In genomic region chr7:110078168-110078567, GRCm38 (mm10) we compare ENCODE assay signal across 23 mouse cellular contexts. TPM values are rescaled to one million over a fixed set of nuclear protein-coding genes. Genes with fewer than 3 reads are reported as not detected.
DNase-seq lines count a peak whose midpoint lies in the region; ATAC-seq and TF ChIP-seq lines count a peak whose summit lies in the region.
"Had no signal": no experiment of that assay in that cellular context is flagged by ENCODE, and none has a peak within 500 bp of the region (broad histone marks: within the 10 kb centered on the region; RNA-seq: fewer than 3 reads in every experiment).

No protein-coding gene starts in this region.

- 0 out of 2 replicates have a peak overlapping the region, but pooled peaks have one; percentile 13 for H3K9ac ChIP-seq in limb, embryonic 13.5 days
- H3K9ac ChIP-seq in stomach, postnatal 0 days (ENCODE audit: low read length), result no peak overlapping the region
- H3K9ac ChIP-seq: forebrain, embryonic 13.5 days; forebrain, postnatal 0 days; hindbrain, embryonic 12.5 days; hindbrain, embryonic 15.5 days had no signal

- no peak for TF ChIP-seq EP300 in stomach, postnatal 0 days (optimal IDR thresholded peaks at IDR 0.05)

- TF ChIP-seq CTCF in stomach, postnatal 0 days (IDR thresholded peaks at IDR 0.05; ENCODE audit: low read depth), result no peak

- no peak overlapping the region for H3K4me3 ChIP-seq in limb, embryonic 13.5 days
- H3K4me3 ChIP-seq in limb, embryonic 10.5 days, result no peak overlapping the region
- H3K4me3 ChIP-seq in myocyte, result no peak overlapping the region
- H3K4me3 ChIP-seq in stomach, postnatal 0 days (ENCODE audit: low read depth, low read length), result no peak overlapping the region
- H3K4me3 ChIP-seq: forebrain, embryonic 10.5 days; forebrain, embryonic 13.5 days; heart, adult 2 months; hindbrain, embryonic 12.5 days; hindbrain, embryonic 15.5 days had no signal

- 89% methylated on average over 5 of the region's 5 CpGs for WGBS in limb, embryonic 13.5 days
- 90% methylated on average over 5 of the region's 5 CpGs for WGBS in limb, embryonic 10.5 days
- 91% methylated on average over 5 of the region's 5 CpGs for WGBS in stomach, postnatal 0 days

- peaks cover 94% of the 10 kb centered on the region for H3K36me3 ChIP-seq in limb, embryonic 13.5 days
- peaks cover 99% of the 10 kb centered on the region for H3K36me3 ChIP-seq in limb, embryonic 10.5 days
- H3K36me3 ChIP-seq in myocyte (ENCODE audit: control insufficient read depth, insufficient read depth), result peaks cover 34% of the 10 kb centered on the region
- peaks cover 18% of the 10 kb centered on the region for H3K36me3 ChIP-seq in stomach, postnatal 0 days (ENCODE audit: control insufficient read depth, insufficient read depth, low read length)

- no peak overlapping the region for H3K27ac ChIP-seq in limb, embryonic 13.5 days
- no peak overlapping the region for H3K27ac ChIP-seq in limb, embryonic 10.5 days
- no peak overlapping the region for H3K27ac ChIP-seq in stomach, postnatal 0 days (replicated peaks)
- H3K27ac ChIP-seq: forebrain, embryonic 10.5 days; forebrain, embryonic 13.5 days; heart, adult 2 months; hindbrain, embryonic 12.5 days; hindbrain, embryonic 15.5 days had no signal

- no peak for TF ChIP-seq POLR2A in myocyte (IDR thresholded peaks at IDR 0.05; ENCODE audit: insufficient read length, low read depth)

- no peaks in the 10 kb centered on the region for H3K79me2 ChIP-seq in myocyte (ENCODE audit: control insufficient read depth, insufficient read depth)

- no peaks in the 10 kb centered on the region for H3K4me1 ChIP-seq in limb, embryonic 13.5 days
- H3K4me1 ChIP-seq in limb, embryonic 10.5 days, result no peaks in the 10 kb centered on the region
- no peaks in the 10 kb centered on the region for H3K4me1 ChIP-seq in stomach, postnatal 0 days (replicated peaks; ENCODE audit: control insufficient read depth, insufficient read depth)
- H3K4me1 ChIP-seq: forebrain, embryonic 10.5 days; forebrain, embryonic 13.5 days; hindbrain, embryonic 12.5 days; hindbrain, embryonic 15.5 days had no signal

- ATAC-seq in limb, embryonic 13.5 days (ENCODE audit: low FRiP score, low read depth), result no peak
- peak; percentile 59 for ATAC-seq in stomach, postnatal 0 days (ENCODE audit: low FRiP score, low TSS enrichment)
- ATAC-seq: activated CD4-positive, CD25-positive, alpha-beta regulatory T cell, adult 4 months; CD4-positive, CD25-positive, alpha-beta regulatory T cell, adult 4 months; forebrain, embryonic 13.5 days; forebrain, postnatal 0 days; intestine, postnatal 0 days had no signal

- no peaks in the 10 kb centered on the region for H3K27me3 ChIP-seq in limb, embryonic 13.5 days
- H3K27me3 ChIP-seq in limb, embryonic 10.5 days (ENCODE audit: low read depth, poor library complexity, severe bottlenecking), result no peaks in the 10 kb centered on the region
- H3K27me3 ChIP-seq in myocyte (ENCODE audit: control insufficient read depth, insufficient read depth, insufficient read length), result no peaks in the 10 kb centered on the region
- H3K27me3 ChIP-seq in stomach, postnatal 0 days (ENCODE audit: control insufficient read depth, insufficient read depth, low read length), result no peaks in the 10 kb centered on the region
- H3K27me3 ChIP-seq: forebrain, embryonic 13.5 days; hindbrain, embryonic 12.5 days; hindbrain, embryonic 15.5 days had no signal

- H3K4me2 ChIP-seq in limb, embryonic 13.5 days (replicated peaks), result no peak overlapping the region
- H3K4me2 ChIP-seq in myocyte (ENCODE audit: low read depth), result no peak overlapping the region
- no peak overlapping the region for H3K4me2 ChIP-seq in stomach, postnatal 0 days (replicated peaks; ENCODE audit: low read depth)
- H3K4me2 ChIP-seq: forebrain, embryonic 13.5 days; heart, embryonic 11.5 days; hindbrain, embryonic 12.5 days; hindbrain, embryonic 15.5 days had no signal

- H3ac ChIP-seq in myocyte (ENCODE audit: control insufficient read depth, insufficient read length), result no peak overlapping the region

- no peaks in the 10 kb centered on the region for H3K9me3 ChIP-seq in limb, embryonic 13.5 days
- no peaks in the 10 kb centered on the region for H3K9me3 ChIP-seq in limb, embryonic 10.5 days (replicated peaks)
- no peaks in the 10 kb centered on the region for H3K9me3 ChIP-seq in stomach, postnatal 0 days (ENCODE audit: control insufficient read depth, low read length)
- H3K9me3 ChIP-seq: forebrain, embryonic 13.5 days; hindbrain, embryonic 12.5 days; hindbrain, embryonic 15.5 days had no signal

- DNase-seq in adrenal gland, adult (ENCODE audit: inconsistent age in 2 of 2, low spot score in 1 of 2), result peak; percentile 33 to 58
- no peak for DNase-seq in adrenal gland, postnatal 14 days
- no peak for DNase-seq in limb, embryonic 10.5 days (ENCODE audit: low spot score)
- no peak for DNase-seq in stomach, postnatal 0 days (ENCODE audit: low spot score)
- DNase-seq in heart, adult 9 months (ENCODE audit: low spot score in 2 of 2), result no peak
- no peak for DNase-seq in frontal cortex, postnatal 36 days (ENCODE audit: low spot score in 2 of 2)
- DNase-seq: B cell, adult 2 months; cerebellum, adult 11-12 months; cerebellum, adult 9-10 months; cerebellum, postnatal 14 days; forebrain, postnatal 0 days; gastrocnemius, postnatal 36 days; heart, adult 2 months had no signal

TF ChIP-seq in myocyte, 11 proteins besides CTCF, POLR2A, EP300 and RAD21:
- peak in 2 of 3 experiments; percentile 24 to 89 for TF ChIP-seq MYOG (IDR thresholded peaks at IDR 0.05; ENCODE audit: control insufficient read depth in 1 of 3, insufficient read depth in 1 of 3, insufficient read length in 2 of 3, low read depth in 2 of 3)
- TF ChIP-seq REST (IDR thresholded peaks at IDR 0.05; ENCODE audit: insufficient read depth, insufficient read length), result no peak
- TF ChIP-seq MYOD1 (IDR thresholded peaks at IDR 0.05; ENCODE audit: control insufficient read depth in 1 of 3, insufficient read length in 2 of 3, low read depth in 2 of 3), result peak in 2 of 3 experiments; percentile 56 to 88

RNA-seq across cellular contexts. Expression of gene Zfp143, which starts 17.2 kb away (rescaled TPM):
- 10.9 and 15.4 TPM in 2 replicates for total RNA-seq in adrenal gland, postnatal 14 days (2021)
- 19.2 and 20.5 TPM in 2 replicates for polyA plus RNA-seq in limb, embryonic 13.5 days (2015; fragmentation: Nextera tagmentation; extraction: Ambion mirVana)
- polyA plus RNA-seq in limb, embryonic 10.5 days (2016; fragmentation: Nextera tagmentation; extraction: Ambion mirVana), result 23.8 and 27.5 TPM in 2 replicates
- polyA plus RNA-seq in myocyte (2012; fragmentation: generic; extraction: Trizol), result 6.4 TPM
- 6.0 and 6.4 TPM in 2 replicates for polyA plus RNA-seq in stomach, postnatal 0 days (2015; fragmentation: Nextera tagmentation; extraction: Ambion mirVana)

RNA-seq across cellular contexts. Expression of gene Wee1, which starts 43.7 kb away (rescaled TPM):
- 13.8 and 15.3 TPM in 2 replicates for total RNA-seq in adrenal gland, postnatal 14 days (2021)
- 22.6 and 22.8 TPM in 2 replicates for polyA plus RNA-seq in limb, embryonic 13.5 days (2015; fragmentation: Nextera tagmentation; extraction: Ambion mirVana)
- polyA plus RNA-seq in limb, embryonic 10.5 days (2016; fragmentation: Nextera tagmentation; extraction: Ambion mirVana), result 33.0 and 34.8 TPM in 2 replicates
- 4.6 TPM for polyA plus RNA-seq in myocyte (2012; fragmentation: generic; extraction: Trizol)
- 14.5 and 16.6 TPM in 2 replicates for polyA plus RNA-seq in stomach, postnatal 0 days (2015; fragmentation: Nextera tagmentation; extraction: Ambion mirVana)

Comparison
In these comparisons a context has a peak if more than half of its experiments do, and no peak if none do; other contexts are left out.
1. DNase-seq: peak in adrenal gland, adult (2 of 2); none in adrenal gland, postnatal 14 days (single experiment), limb, embryonic 10.5 days (single experiment), stomach, postnatal 0 days (single experiment), heart, adult 9 months (0 of 2) and frontal cortex, postnatal 36 days (0 of 2).